ENCODE assay signal across 9 mouse cellular contexts in genomic region chr14:101294693-101295092, GRCm38 (mm10).
DNase-seq lines count a peak whose midpoint lies in the region; ATAC-seq and TF ChIP-seq lines count a peak whose summit lies in the region.
"Had no signal": no experiment of that assay in that cellular context is flagged by ENCODE, and none has a peak within 500 bp of the region (broad histone marks: within the 10 kb centered on the region; RNA-seq: fewer than 3 reads in every experiment).

No protein-coding gene starts in this region.

- no peaks in the 10 kb centered on the region for H3K27me3 ChIP-seq in heart, adult 2 months (ENCODE audit: control insufficient read depth, insufficient read depth, low read length)
- H3K27me3 ChIP-seq in heart, embryonic 10.5 days (ENCODE audit: insufficient read depth, poor library complexity, severe bottlenecking): no peaks in the 10 kb centered on the region
- no peaks in the 10 kb centered on the region for H3K27me3 ChIP-seq in hindbrain, embryonic 11.5 days (ENCODE audit: control insufficient read depth, insufficient read depth, low read length)
- H3K27me3 ChIP-seq in limb, embryonic 10.5 days (ENCODE audit: low read depth, poor library complexity, severe bottlenecking): no peaks in the 10 kb centered on the region
- H3K27me3 ChIP-seq: hindbrain, embryonic 15.5 days had no signal

- ATAC-seq in hindbrain, embryonic 11.5 days (ENCODE audit: low FRiP score): 0 out of 2 replicates have a peak, but pooled peaks have one; percentile 25
- no peak for ATAC-seq in megakaryocyte, adult 5-6 weeks (ENCODE audit: poor library complexity, severe bottlenecking)

- TF ChIP-seq CTCF in heart, adult 2 months (IDR thresholded peaks at IDR 0.05): peak; percentile 77

- intact Hi-C loops in heart, adult 2 months (cut with DNase I): loop anchor here (10.0 kb wide), 3 partner anchors 80 to 1280 kb away; no protein-coding TSS in a partner anchor

- H3K9ac ChIP-seq in heart, adult 2 months (ENCODE audit: low read depth, low read length): no peak overlapping the region
- H3K9ac ChIP-seq in hindbrain, embryonic 11.5 days (ENCODE audit: low read depth, low read length): no peak overlapping the region
- H3K9ac ChIP-seq: hindbrain, embryonic 15.5 days had no signal

- no peak overlapping the region for H3K4me3 ChIP-seq in heart, adult 2 months
- no peak overlapping the region for H3K4me3 ChIP-seq in heart, embryonic 10.5 days
- no peak overlapping the region for H3K4me3 ChIP-seq in hindbrain, embryonic 11.5 days (ENCODE audit: low read depth, low read length)
- no peak overlapping the region for H3K4me3 ChIP-seq in limb, embryonic 10.5 days
- H3K4me3 ChIP-seq: hindbrain, embryonic 15.5 days had no signal

- H3K27ac ChIP-seq in heart, adult 2 months: no peak overlapping the region
- no peak overlapping the region for H3K27ac ChIP-seq in heart, embryonic 10.5 days
- no peak overlapping the region for H3K27ac ChIP-seq in hindbrain, embryonic 11.5 days (ENCODE audit: low read depth, low read length)
- H3K27ac ChIP-seq in limb, embryonic 10.5 days: no peak overlapping the region
- H3K27ac ChIP-seq: hindbrain, embryonic 15.5 days had no signal

- 30% methylated on average over 7 of the region's 7 CpGs for WGBS in heart, adult 2 months
- 30% methylated on average over 7 of the region's 7 CpGs for WGBS in heart, embryonic 10.5 days
- WGBS in hindbrain, embryonic 11.5 days: 34% methylated on average over 7 of the region's 7 CpGs
- 29% methylated on average over 7 of the region's 7 CpGs for WGBS in limb, embryonic 10.5 days

- peak in 1 of 2 experiments; percentile 15 for DNase-seq in heart, adult 2 months
- no peak for DNase-seq in heart, embryonic 10.5 days (ENCODE audit: low spot score)
- peak; percentile 29 for DNase-seq in ES-CJ7 (ENCODE audit: low read depth, low spot score)
- peak; percentile 55 to 68 for DNase-seq in cerebellum, postnatal 14 days
- DNase-seq in hindbrain, embryonic 11.5 days (ENCODE audit: low spot score): peak; percentile 59
- DNase-seq in limb, embryonic 10.5 days (ENCODE audit: low spot score): peak; percentile 32
- peak; percentile 27 for DNase-seq in right cerebral cortex, postnatal 4 days

- no peak overlapping the region for H3K4me2 ChIP-seq in hindbrain, embryonic 11.5 days (replicated peaks; ENCODE audit: low read depth, low read length)
- H3K4me2 ChIP-seq: hindbrain, embryonic 15.5 days had no signal

- H3K79me2 ChIP-seq in heart, adult 2 months (replicated peaks; ENCODE audit: control insufficient read depth, insufficient read depth, low read length): no peaks in the 10 kb centered on the region

- H3K36me3 ChIP-seq in heart, adult 2 months (ENCODE audit: control insufficient read depth, insufficient read depth, low read length): no peaks in the 10 kb centered on the region
- no peaks in the 10 kb centered on the region for H3K36me3 ChIP-seq in heart, embryonic 10.5 days
- H3K36me3 ChIP-seq in hindbrain, embryonic 11.5 days (ENCODE audit: control insufficient read depth, insufficient read depth, low read length): no peaks in the 10 kb centered on the region
- H3K36me3 ChIP-seq in limb, embryonic 10.5 days: no peaks in the 10 kb centered on the region
- H3K36me3 ChIP-seq: hindbrain, embryonic 15.5 days had no signal

- no peak for TF ChIP-seq POLR2A in heart, adult 2 months (IDR thresholded peaks at IDR 0.05; ENCODE audit: insufficient read depth, low read depth, low read length)

- TF ChIP-seq EP300 in heart, adult 2 months (IDR thresholded peaks at IDR 0.05; ENCODE audit: insufficient read depth, low read depth, low read length): no peak

- H3K4me1 ChIP-seq in heart, adult 2 months (ENCODE audit: control insufficient read depth, insufficient read depth, low read length): no peaks in the 10 kb centered on the region
- H3K4me1 ChIP-seq in heart, embryonic 10.5 days: no peaks in the 10 kb centered on the region
- no peaks in the 10 kb centered on the region for H3K4me1 ChIP-seq in hindbrain, embryonic 11.5 days (replicated peaks; ENCODE audit: control insufficient read depth, insufficient read depth, low read length)
- 0 out of 2 replicates have a peak, but pooled peaks cover 4% of the 10 kb centered on the region for H3K4me1 ChIP-seq in limb, embryonic 10.5 days
- H3K4me1 ChIP-seq: hindbrain, embryonic 15.5 days had no signal

- no peaks in the 10 kb centered on the region for H3K9me3 ChIP-seq in heart, embryonic 10.5 days
- H3K9me3 ChIP-seq in hindbrain, embryonic 11.5 days (ENCODE audit: control insufficient read depth, low read length): no peaks in the 10 kb centered on the region
- H3K9me3 ChIP-seq in limb, embryonic 10.5 days (replicated peaks): no peaks in the 10 kb centered on the region
- H3K9me3 ChIP-seq: hindbrain, embryonic 15.5 days had no signal
